Mouse (Mus musculus): ENCODE measurements at regions not wholly inside any gene's neighbourhood (a gene's known extent, or its start where the extent isn't known, plus 50 kb on each side); places are given as distances from the start of the nearest gene placed in this dataset.
A peak's percentile ranks its signal among the peaks of the same experiment; 100 is the strongest.

DNA sequence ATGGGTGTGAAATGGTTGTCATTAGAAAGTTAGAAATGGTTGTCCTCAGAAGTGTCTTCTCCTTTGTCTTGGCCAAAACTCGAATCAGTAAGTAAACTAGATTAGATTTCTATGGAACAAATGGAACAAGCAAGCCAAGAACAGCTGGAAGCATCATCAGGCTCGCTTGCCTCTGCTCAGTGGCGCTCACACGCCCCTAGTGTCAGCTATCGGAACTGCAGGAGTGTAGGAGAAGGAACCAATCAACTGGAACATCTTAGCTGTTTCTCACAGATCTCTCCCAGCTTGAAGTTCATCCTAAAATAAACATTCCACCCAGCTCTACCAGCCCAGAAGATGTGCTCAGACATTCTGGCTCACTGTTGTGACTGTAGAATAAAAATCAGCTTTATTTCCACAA, 90.9 kb downstream of the Il20rb start:
- TF ChIP-seq CTCF (IDR thresholded peaks at IDR 0.05) (peak; percentile 96), EP300 (IDR thresholded peaks at IDR 0.05) (no peak)
